Mouse (Mus musculus): Measurements from ENCODE around the gene Slc5a12. TPM values are rescaled to one million over a fixed set of nuclear protein-coding genes. Genes with fewer than 3 reads are reported as not detected.

The Slc5a12 gene
- not detected for total RNA-seq (2021)
- long read RNA-seq, experiment 1: 0 reads
- long read RNA-seq, experiment 2: 0 reads

- DNase-seq: no peak
- intact Hi-C loops (cut with DNase I; ENCODE audit: low total_unique reads): no loop called here
These were observed at the start of gene Slc5a12 for GRCm38 (mm10) chr2:110596932-110597331. Slc5a12 (plus strand) TSS chr2:110597298.

DNA sequence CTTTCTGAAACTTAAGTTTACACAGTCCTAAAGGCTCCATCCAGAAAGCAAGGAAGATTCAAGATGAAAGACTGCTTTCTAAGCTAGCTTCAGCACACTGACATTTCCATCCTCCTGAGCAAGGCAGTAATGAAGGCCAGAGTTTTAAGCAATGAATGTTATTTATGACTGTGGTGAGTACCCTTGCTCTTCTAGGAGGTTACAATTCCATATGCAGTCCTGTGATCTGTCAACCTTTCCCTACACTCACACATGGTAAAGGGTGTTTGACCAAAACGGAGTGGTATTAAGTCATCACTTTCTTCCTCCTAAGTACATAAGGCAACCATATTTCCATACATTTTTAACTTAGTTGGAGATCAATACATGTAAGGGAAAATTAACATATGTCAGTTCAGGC lies 41.0 kb upstream of the Slc5a12 start:
- intact Hi-C loops (cut with DNase I; ENCODE audit: low total_unique reads): no loop called here

DNA sequence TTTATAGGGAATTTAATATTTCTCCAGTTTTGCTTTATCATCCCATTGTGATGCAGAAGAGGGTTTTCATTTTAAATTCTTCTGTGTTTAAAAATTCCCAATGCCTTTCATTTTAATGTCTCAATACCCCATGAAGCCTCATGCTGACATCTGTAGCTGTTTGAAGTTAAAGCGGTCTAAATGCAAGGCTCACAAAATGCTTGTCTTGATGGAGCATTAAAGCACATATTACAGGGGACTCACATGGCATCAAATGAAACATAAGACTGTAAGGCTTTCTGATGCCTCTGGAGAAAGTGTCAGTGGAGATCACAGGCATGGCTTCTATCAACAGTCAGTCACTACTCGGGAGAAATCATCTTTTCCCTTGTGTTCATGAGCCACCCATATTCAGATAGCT lies 34.5 kb upstream of the Slc5a12 start:
- no peak for DNase-seq
- intact Hi-C loops (cut with DNase I; ENCODE audit: low total_unique reads): no loop called here

More for the DNA sequence above, 41.0 kb upstream of the Slc5a12 start:
- no peak for DNase-seq

DNA sequence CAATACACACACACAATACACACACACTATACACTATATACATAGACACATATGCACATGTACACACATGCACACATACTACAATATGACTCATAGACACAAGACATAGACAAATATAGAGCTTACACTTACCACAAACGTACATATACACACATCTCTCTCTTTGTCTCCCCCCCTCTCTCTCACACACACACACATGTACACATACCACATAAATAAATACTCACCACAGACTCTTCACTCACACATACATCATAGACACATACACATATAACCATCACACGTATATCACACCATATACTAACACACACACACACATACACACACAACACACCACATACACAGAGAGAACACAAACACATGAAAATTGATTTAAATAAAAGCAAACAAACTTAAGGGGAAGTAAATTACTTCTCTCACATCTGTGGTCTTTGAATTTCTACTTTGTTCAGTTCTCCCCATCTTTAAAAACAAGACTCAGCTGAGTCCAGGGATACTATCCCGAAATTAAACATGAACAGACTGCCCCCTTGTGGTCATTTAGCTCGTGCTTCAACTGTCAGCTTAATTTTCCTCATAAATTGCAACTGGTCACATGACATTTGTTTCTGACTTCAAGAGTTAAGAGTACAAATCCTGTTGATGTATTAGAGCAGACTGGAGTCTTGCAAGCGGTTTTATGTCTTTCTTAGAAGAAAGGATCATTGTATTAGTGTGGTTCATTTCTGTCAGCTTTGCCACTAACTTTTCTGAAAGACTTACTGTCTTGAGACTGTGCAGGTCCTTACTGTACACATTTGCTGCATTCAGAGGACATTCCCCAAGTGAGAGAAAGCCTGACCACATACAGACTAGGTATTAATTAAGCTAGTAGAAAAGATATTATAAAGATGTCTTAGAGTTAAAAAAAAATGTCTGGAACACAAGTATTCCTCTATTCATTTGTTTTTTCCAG lies 32.1 kb upstream of the Slc5a12 start:
- peak; percentile 42 for DNase-seq
- intact Hi-C loops (cut with DNase I; ENCODE audit: low total_unique reads): loop anchor here (5.0 kb wide), 1 partner anchor 338 kb away; no protein-coding TSS in a partner anchor

GRCm38 (mm10) chr2:110586692-110587091 lies 10.4 kb upstream of the Slc5a12 start:
- intact Hi-C loops (cut with DNase I; ENCODE audit: low total_unique reads): no loop called here
- no peak for DNase-seq

GRCm38 (mm10) chr2:110590007-110590406 lies 7.1 kb upstream of the Slc5a12 start:
- no peak for DNase-seq
- intact Hi-C loops (cut with DNase I; ENCODE audit: low total_unique reads): no loop called here

DNA sequence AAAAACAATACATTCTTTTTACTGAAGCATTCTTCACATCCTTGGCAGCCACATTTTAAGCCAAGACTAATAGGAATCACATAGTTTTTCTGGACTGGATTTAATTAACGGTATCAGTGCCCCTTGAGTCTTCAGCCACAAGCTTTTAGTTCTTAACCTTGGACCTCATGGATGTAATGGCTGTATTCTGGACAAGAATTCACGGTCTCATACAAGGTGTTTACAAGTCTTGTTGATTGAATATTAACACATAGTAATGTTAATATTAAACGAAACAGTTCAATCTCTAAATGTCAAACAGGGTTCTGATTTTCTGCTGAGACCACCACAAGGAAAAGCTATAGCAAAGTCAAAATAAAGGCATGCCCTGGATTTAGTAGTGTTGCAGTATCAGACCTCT lies 4.8 kb upstream of the Slc5a12 start:
- DNase-seq: no peak
- intact Hi-C loops (cut with DNase I; ENCODE audit: low total_unique reads): no loop called here

DNA sequence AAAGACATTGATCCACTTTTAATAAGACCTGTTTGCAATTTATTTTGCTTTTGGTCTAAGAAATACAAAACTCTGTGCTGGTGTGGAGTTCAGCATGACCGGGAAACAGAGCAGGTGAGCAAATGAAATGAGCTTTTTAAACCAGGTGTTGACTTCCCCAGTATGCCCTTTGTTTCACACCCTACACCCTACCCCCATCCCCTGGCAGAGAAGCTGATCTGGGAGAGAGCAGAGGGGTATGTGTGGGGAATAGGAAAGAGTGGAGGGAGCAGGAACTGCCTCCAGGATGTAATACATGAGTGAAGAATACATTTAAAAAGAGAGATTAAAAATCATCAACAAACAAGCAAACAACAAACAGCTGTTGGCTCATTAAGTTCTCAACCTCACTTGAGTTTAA lies 47.3 kb downstream of the Slc5a12 start:
- no peak for DNase-seq
- intact Hi-C loops (cut with DNase I; ENCODE audit: low total_unique reads): no loop called here

GRCm38 (mm10) chr2:110644846-110645245 lies 47.7 kb downstream of the Slc5a12 start:
- intact Hi-C loops (cut with DNase I; ENCODE audit: low total_unique reads): no loop called here

DNA sequence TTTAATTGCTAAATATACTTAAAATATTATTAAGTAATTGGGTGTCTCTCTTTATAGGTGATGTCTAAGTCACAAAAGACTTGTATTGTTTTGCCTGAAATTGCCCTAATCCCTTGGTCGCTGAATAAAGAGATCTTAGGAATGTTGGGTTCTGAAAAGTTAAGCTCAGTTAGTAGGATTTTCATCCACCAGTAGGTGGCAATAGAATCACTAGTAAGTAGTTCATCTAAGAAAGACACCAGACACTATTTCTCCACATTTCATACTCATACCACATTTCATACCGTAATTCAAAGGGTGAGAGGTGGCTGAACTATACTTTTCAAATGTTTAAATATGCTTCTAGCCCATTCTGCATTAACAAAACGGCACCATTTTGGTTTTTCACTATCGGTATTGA lies 66.2 kb downstream of the Slc5a12 start:
- DNase-seq: no peak
- intact Hi-C loops (cut with DNase I; ENCODE audit: low total_unique reads): loop anchor here (5.0 kb wide), 1 partner anchor 319 kb away; no protein-coding TSS in a partner anchor

More at GRCm38 (mm10) chr2:110644846-110645245, 47.7 kb downstream of the Slc5a12 start:
- no peak for DNase-seq

DNA sequence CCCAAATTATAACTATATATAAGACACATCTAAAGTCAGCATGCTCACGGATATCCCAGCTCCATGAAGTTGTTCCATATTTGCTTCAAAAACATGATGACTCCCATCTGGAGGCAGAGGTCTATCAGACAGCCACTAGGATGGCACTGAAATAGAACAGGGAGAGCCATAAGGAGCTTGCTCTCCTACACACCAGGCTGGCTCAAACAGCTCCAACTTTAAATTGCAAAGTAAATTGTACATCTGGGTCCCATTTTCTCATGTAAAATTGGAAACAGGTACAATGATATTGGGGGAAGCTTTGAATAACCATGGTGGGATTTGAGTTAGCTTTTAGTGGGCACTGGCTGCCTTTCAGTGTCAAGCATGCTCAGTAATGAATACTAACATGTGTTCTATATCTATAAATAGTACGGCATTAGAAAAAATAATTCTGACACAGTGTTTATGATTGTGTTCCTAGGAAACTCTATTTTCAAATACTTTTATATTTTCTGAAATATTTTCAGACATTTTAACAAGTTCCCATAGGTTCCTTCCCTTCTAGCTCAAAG lies 74.0 kb downstream of the Slc5a12 start:
- no peak for DNase-seq
- intact Hi-C loops (cut with DNase I; ENCODE audit: low total_unique reads): no loop called here

Other genes with a start within 250 kb of the Slc5a12 start
- 10 to 100 TPM; 10.1 to 17.6 TPM for gene Fibin, start 234.1 kb upstream of the Slc5a12 start, total RNA-seq (2021)
- not detected for gene Muc15, start 124.0 kb downstream of the Slc5a12 start, total RNA-seq (2021)

All from gastrocnemius, postnatal 14 days (tissue).